Mouse (Mus musculus) lung, postnatal 4 days (tissue): ENCODE measurements around the gene Msh3.
"Not testable (repeated sequence)": the region's sequence is repeated elsewhere in the genome, so short reads cannot be mapped to it uniquely, and the experiment has no call there.

Experiments used
- DNase-seq, 2 experiments: peaks; one replicate each; pipeline ENCODE4 v3.0.0; 2021

The Msh3 gene

DNA sequence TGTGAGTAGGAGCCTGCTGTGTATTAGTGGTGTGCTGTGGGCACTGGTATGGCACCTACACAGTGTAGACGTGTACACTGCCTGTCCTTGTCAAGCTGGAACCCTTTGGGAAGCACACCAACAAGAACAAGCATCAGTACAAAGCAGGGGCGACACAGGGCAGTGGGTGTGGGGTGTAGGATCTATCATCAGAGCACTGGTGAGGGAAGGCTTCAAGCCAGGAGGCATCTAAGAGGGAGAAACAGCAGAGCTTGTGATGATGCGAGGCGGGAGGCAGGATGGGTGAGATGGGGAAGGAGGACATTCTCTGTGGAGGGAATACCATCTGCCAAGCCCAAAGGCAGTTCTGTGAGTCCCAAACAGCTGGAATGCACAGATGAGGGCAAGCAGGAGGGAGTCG lies 107.8 kb downstream of the Msh3 start:
- DNase-seq: no peak

DNA sequence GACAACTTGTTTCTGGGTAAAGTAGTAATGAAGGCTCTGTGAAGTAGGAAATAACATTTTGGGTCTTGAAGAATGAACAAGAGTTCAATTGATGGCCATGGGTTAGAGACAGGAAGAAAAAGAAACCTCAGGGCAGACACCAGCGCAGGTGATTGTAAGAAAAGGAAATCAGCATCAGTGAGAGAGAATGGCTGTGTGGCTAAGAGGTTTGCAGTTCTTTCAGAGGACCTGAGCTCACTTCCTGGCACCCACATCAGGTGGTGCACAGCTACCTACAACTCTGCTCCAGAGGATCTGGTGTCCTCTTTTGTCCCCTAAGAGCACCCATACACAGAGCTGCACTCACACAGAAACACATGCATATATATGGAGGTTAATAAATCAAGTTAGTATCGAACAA lies 110.1 kb downstream of the Msh3 start:
- DNase-seq: no peak

DNA sequence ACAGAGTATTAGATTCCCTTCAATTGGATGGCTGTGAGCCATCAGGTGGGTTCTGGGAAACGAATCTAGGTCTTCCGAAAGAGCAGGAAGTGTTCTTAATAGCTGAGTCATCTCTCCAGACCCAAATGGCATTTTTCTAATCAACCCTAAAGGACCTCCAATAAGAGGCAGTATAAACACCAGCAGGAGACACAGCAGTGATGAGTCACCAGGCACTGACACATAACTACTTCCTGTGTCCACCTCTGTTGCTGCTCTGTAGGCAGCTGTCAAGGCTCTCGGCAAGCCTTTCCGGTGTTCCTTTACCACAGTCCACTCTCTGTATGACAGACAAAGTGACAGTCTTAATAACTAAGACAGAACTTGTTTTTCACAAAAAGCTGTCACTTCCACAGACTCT lies 113.4 kb downstream of the Msh3 start:
- no peak for DNase-seq

DNA sequence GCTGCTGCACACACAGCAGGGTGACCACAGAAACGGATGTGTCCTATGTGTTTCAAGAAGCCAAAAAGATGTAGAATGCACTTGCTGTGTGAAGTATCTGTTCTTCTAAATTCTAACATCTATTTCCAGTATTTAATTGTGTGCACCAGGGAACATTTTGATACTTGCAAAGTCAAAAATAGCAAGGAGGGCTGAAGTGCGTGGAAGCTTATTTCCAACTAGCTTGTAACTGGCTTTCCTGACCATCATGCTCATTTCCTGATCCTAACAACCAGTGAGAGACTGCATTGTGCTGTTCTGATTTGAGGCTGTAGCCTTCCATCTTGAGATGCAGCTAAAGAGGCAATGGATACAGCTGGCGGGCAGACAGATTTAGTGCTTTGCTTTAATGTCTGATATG lies 116.9 kb downstream of the Msh3 start:
- DNase-seq: no peak

DNA sequence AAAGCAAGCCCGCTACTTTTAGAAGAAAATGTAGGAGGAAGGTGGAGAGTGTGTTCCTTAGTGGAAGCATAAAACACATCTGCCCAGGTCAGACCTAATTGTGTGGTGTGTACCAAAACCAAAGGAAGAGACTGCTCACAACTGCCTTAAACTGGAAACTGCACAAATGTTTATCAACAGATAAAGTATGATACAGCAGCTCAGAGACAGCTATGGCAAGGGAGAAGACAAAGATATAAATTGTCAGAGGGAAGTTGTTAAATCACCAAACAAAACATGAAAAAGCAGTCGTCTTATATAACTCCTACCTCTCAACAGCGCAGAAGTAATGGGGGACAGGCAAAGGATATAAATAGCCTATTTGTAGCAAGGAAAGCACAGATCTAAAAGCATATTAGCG lies 117.8 kb downstream of the Msh3 start:
- DNase-seq: no peak

DNA sequence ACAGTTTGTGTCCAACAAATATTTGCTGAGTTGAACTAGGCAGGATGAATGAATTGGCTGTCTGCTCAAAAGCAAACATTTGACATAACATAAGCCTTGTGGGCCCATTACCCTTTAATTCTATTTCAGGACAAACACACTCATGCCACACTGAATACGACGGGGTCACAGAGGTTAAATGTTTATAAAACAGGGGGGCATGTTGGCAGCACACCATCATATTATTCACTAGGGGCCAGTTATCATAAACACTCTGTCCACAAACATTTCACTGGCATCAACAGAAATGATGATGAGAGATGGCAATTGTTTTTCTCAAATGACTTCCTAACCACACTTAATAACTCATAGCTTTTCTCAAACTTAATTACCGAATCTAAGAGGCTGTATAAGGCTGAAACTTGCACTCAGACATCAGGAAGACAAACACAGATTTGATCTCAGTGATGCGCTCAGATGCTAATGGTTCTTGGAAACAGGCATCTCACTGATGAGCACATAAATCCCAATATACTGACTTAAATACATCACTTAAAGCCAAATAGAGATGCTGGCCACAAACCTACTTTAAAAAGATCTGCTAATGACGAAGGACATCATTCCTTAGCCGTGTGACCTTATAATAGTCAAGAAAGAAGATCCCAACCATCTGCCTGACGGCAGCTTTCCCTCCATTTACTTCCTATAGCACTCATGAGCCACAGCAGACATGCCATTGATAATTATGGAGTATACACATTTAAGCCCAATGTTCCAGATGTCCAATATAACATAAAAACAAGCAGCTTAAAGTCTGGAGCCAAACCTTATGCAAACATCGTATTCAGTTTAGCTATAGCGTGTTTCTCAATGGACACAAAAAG lies 122.5 kb downstream of the Msh3 start:
- DNase-seq: no peak

DNA sequence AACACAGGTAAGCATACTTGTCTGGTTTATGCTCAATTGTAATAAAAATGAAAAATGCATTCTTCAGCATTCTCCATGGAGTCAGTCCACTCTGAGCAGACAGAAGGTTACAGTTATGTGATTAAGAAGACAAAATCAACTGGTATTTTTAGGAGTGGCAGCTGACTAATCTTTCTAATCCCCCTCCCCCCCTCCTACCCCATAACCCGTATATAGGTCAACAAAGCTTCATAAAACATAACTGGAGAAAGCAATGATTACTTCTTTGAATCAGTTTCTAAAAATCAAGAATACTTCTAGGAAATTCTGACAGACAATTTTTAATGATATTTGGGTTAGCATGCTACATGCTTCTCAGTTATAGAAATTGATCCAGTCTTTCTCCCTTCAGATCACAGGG lies 126.8 kb downstream of the Msh3 start:
- no peak for DNase-seq

DNA sequence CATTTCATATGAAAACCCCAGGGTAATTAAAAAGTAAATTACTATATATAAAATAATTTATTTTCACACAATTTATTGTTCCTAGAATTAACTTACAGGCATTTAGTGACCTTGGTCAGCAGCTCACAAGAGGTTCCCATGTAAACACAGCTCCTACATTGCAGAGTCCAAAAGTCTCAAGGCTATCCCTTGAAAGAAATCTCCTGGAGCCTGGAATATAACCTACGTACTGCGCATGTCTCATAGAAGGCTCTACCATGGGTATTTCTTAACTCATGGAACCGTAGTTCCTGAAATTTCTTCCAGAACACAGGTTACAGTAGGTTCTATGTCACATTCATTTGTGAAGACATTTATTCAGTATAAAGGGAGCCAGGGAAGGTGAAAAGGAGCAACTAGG lies 131.2 kb downstream of the Msh3 start:
- no peak for DNase-seq

DNA sequence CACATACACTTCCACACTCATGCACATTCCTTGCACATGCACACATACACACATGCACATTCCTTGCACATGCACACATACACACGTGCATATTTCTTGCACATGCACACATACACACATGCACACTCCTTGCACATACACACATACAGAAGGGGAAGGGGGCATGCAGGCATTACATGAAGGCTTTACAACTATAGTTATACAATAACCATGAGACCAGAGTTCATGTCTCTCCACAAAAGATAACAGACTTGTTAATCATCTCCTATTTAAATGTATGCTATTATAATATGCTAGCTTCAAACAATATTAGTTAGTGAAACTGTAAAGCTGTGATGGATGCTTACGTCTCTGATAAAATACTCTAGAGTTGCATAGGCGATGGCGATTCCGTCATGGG lies 132.0 kb downstream of the Msh3 start:
- no peak for DNase-seq

DNA sequence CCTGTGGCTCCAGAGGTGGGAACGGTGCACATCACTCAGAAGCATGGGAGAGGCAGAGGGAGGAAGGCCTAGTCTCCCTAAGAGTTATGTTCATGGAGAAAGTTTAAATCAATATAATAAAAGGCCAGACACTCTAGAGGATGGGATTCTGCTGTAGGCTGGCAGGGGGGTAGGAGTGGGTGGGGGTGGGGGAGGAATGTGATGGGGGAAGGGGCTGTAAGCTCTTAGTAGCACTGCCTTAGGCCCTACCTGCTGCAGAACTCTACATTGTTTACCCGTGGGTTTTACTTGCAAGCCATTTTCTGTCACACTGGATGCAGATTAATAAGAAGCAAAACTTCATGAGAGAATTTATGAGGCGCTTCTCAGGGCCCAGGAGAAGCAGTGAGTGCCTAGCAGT lies 135.0 kb downstream of the Msh3 start:
- DNase-seq: no peak

DNA sequence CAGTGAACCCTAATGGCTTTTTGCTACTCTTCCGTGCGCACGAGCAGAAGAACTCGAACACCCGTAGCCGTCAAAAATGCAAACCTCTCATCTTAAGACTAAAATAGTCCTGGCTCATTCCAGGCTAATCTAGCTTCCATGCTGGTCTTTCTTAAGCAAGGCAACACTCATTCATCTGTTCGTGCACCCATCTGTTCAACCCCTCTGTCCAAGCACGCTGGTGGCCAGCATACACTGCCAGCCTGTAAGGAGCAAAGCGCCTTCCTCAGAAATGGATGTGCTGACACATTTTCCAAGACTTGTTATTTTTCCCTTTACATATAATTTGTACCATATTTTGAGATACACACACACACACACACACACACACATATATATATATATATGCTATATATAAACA lies 137.6 kb downstream of the Msh3 start:
- no peak for DNase-seq

DNA sequence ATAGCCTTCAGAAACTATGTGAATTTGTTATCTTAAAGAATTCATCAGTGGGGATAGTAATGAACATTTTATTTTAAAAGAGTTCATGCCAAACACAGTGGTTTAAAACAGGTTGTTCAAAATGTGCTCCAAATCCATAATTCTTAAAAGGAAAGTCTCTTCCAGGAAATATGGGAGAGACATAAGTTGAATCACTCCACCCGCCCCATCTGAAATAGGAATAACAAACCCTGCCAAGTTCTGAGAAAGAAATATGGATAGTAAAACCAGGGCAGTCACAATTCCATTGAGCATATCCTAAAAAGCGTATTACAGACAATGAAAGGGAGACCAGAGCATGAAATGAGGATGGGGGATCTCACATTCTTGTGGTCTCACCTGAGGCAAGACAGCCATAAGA lies 157.9 kb downstream of the Msh3 start:
- DNase-seq: no peak

DNA sequence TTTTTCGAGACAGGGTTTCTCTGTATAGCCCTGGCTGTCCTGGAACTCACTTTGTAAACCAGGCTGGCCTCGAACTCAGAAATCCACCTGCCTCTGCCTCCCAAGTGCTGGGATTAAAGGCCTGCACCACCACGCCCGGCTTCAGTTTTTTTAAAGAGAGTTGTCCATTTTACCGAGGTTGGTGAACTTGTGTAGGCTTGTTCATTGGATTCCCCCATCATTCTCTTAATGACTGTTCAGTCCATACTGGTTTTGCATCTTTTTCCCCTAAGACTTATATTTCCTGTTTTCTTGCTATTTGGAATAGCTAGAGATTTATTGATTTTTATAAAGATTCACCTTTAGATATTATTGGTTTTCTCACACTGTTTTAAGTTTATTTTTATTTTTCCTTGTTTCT lies 161.0 kb downstream of the Msh3 start:
- not testable (repeated sequence) for DNase-seq

DNA sequence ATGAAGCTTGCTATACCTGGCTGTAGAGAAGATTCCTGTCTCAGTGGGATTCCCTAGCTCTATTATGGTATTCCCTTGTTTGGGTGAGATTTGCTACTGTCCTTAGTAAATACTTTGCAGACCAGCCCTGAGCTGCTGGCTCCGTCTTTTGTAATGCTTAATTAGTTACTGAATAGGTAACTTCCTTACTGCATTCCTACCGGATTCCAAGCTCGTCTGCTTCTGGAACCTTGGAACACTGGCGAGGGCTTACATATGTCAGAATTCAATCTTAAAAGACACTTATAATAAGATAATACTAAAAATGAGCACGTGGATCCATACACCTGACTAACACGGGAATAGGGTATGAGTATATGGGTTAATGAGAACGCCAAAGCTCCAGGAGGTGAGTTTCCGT lies 182.1 kb downstream of the Msh3 start:
- not testable (repeated sequence) for DNase-seq
